ENCODE assay signal across 8 mouse cellular contexts in the genomic region with DNA sequence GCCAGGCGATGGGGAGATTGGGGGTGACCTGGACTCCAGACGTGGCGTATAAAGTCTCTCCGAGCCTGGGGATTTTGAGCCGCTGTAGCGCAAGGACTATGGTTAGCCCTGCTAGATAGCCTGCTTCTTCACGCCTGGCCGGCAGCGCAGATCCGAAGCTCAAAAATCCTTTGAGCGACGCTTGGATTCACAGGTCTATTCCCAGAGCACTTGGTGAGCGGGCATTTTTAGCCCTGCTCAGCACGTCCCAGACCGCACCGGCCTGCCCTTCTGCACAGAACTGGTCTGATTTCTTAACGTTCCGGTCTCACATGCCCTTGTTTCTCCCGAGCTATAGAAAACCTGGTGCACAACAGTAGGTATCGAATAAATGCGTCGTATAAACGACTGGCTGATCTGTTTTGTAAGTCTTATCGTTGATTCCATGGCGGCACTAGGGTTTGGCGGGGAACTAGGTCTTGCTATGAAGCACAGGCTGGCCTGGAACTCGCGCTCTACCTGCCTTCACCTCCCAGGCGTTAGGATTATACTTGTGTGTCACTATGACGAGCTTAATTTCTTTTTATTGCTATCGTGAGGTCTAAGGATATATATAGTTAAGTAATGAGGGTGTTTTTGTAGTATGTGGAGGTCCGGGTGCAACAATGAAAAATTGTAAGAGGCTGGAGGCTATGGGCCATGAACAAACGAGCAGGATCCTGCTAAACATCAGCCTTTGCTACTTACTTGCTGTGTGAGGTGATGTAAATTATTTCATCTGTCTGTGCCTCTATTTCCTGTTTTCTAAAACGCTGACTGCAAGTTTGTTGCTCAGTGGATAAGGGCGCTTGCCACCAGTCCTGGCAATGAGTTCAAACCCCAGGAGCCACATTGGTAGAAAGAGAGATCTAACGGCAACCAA. TPM values are rescaled to one million over a fixed set of nuclear protein-coding genes. Genes with fewer than 3 reads are reported as not detected.
A peak's percentile ranks its signal among the peaks of the same experiment; 100 is the strongest.
DNase-seq lines count a peak whose midpoint lies in the region; ATAC-seq and TF ChIP-seq lines count a peak whose summit lies in the region.

No protein-coding gene starts in this region.

- no peak for DNase-seq in heart, postnatal 14 days
- DNase-seq in hindbrain, postnatal 0 days (ENCODE audit: low spot score), result peak; percentile 43
- DNase-seq in lung, postnatal 14 days, result peak; percentile 17
- DNase-seq in layer of hippocampus, adult 9-10 months (ENCODE audit: low spot score), result no peak
- no peak for DNase-seq in frontal cortex, postnatal 10 days (ENCODE audit: low spot score in 2 of 2)

- no peaks in the 10 kb centered on the region for H3K9me3 ChIP-seq in heart, embryonic 15.5 days (replicated peaks)
- H3K9me3 ChIP-seq in E14TG2a.4 (ENCODE audit: low read length), result no peaks in the 10 kb centered on the region
- no peaks in the 10 kb centered on the region for H3K9me3 ChIP-seq in hindbrain, postnatal 0 days (ENCODE audit: low read length)

- H3K27me3 ChIP-seq in heart, embryonic 15.5 days, result no peaks in the 10 kb centered on the region
- no peaks in the 10 kb centered on the region for H3K27me3 ChIP-seq in E14TG2a.4 (ENCODE audit: insufficient read depth, low read length)
- H3K27me3 ChIP-seq in hindbrain, postnatal 0 days (ENCODE audit: insufficient read depth, low read length), result no peaks in the 10 kb centered on the region

- 7% methylated on average over 36 of the region's 36 CpGs for WGBS in heart, embryonic 15.5 days
- WGBS in hindbrain, postnatal 0 days, result 7% methylated on average over 36 of the region's 36 CpGs

- H3K36me3 ChIP-seq in heart, embryonic 15.5 days, result no peaks in the 10 kb centered on the region
- H3K36me3 ChIP-seq in E14TG2a.4 (ENCODE audit: insufficient read depth, low read length), result peaks cover 16% of the 10 kb centered on the region; the same call in 1 of the 2 replicates
- no peaks in the 10 kb centered on the region for H3K36me3 ChIP-seq in hindbrain, postnatal 0 days (ENCODE audit: insufficient read depth, low read length)

- intact Hi-C loops in heart, postnatal 14 days (cut with DNase I), result loop anchor here (5.0 kb wide), 1 partner anchor 117 kb away; no protein-coding TSS in a partner anchor

- no peak for TF ChIP-seq CTCF in E14TG2a.4 (conservative IDR thresholded peaks at IDR 0.05; ENCODE audit: low read length)
- no peak for TF ChIP-seq CTCF in cortical plate, adult 2 months (IDR thresholded peaks at IDR 0.05; ENCODE audit: extremely low read depth, insufficient read depth, low read length)
- TF ChIP-seq CTCF in hindbrain, postnatal 0 days (IDR thresholded peaks at IDR 0.05; ENCODE audit: low read depth), result no peak

- TF ChIP-seq POLR2A in cortical plate, adult 2 months (IDR thresholded peaks at IDR 0.05; ENCODE audit: extremely low read depth, insufficient read depth, low read length), result no peak

- peak overlapping the region; percentile 95 for H3K4me2 ChIP-seq in heart, embryonic 15.5 days
- peak overlapping the region; percentile 91 for H3K4me2 ChIP-seq in hindbrain, postnatal 0 days (ENCODE audit: low read depth, low read length)

- H3K4me3 ChIP-seq in heart, embryonic 15.5 days, result peak overlapping the region; percentile 92
- peak overlapping the region; percentile 94 for H3K4me3 ChIP-seq in E14TG2a.4 (replicated peaks; ENCODE audit: low read length)
- peak overlapping the region; percentile 66 for H3K4me3 ChIP-seq in cortical plate, adult 2 months (ENCODE audit: insufficient read depth, low read length)
- peak overlapping the region; percentile 72 for H3K4me3 ChIP-seq in hindbrain, postnatal 0 days (ENCODE audit: low read length)

- peaks cover 53% of the 10 kb centered on the region for H3K4me1 ChIP-seq in heart, embryonic 15.5 days (replicated peaks)
- peaks cover 70% of the 10 kb centered on the region for H3K4me1 ChIP-seq in E14TG2a.4 (replicated peaks; ENCODE audit: low read depth, low read length)
- peaks cover 6% of the 10 kb centered on the region for H3K4me1 ChIP-seq in cortical plate, adult 2 months (ENCODE audit: control insufficient read depth, insufficient read depth, low read length)
- H3K4me1 ChIP-seq in hindbrain, postnatal 0 days (ENCODE audit: insufficient read depth, low read length), result peaks cover 25% of the 10 kb centered on the region

- no peak for ATAC-seq in heart, embryonic 15.5 days (replicated peaks; ENCODE audit: insufficient number of reproducible peaks, insufficient read depth, low FRiP score, low read depth)
- ATAC-seq in hindbrain, postnatal 0 days, result no peak

- H3K27ac ChIP-seq in heart, embryonic 15.5 days, result peak overlapping the region; percentile 95
- H3K27ac ChIP-seq in cortical plate, adult 2 months (ENCODE audit: insufficient read depth, low read length), result peak overlapping the region; percentile 26; the same call in 1 of the 2 replicates
- H3K27ac ChIP-seq in hindbrain, postnatal 0 days, result peak overlapping the region; percentile 98

- H3K9ac ChIP-seq in heart, embryonic 15.5 days, result peak overlapping the region; percentile 79
- peak overlapping the region; percentile 95 for H3K9ac ChIP-seq in hindbrain, postnatal 0 days (replicated peaks; ENCODE audit: low read length)

RNA-seq across cellular contexts. Expression of gene Bicra, which starts 1.2 kb away (rescaled TPM):
- 3.5 and 5.7 TPM in 2 replicates for polyA plus RNA-seq in heart, embryonic 15.5 days (2015; fragmentation: Nextera tagmentation; extraction: Ambion mirVana)
- total RNA-seq in heart, postnatal 14 days (2021), result 1 to 10 TPM; 9.1 to 9.7 TPM
- polyA plus RNA-seq in cortical plate, adult 2 months (2012; rRNA removed), result 7.8 and 8.5 TPM in 2 replicates
- 6.2 and 8.5 TPM in 2 replicates for total RNA-seq in hindbrain, postnatal 0 days (2014; rRNA removed)
- 3.4 and 3.8 TPM in 2 replicates for polyA plus RNA-seq in hindbrain, postnatal 0 days (2015; fragmentation: Nextera tagmentation; extraction: Ambion mirVana)

RNA-seq across cellular contexts. Expression of gene Zfp541, which starts 12.7 kb away (rescaled TPM):
- polyA plus RNA-seq in heart, embryonic 15.5 days (2015; fragmentation: Nextera tagmentation; extraction: Ambion mirVana), result not detected in 2 replicates
- total RNA-seq in heart, postnatal 14 days (2021), result not detected
- 0.45 and 0.52 TPM in 2 replicates for polyA plus RNA-seq in cortical plate, adult 2 months (2012; rRNA removed)
- 0.31 and 0.72 TPM in 2 replicates for total RNA-seq in hindbrain, postnatal 0 days (2014; rRNA removed)
- 0.15 and 0.24 TPM in 2 replicates for polyA plus RNA-seq in hindbrain, postnatal 0 days (2015; fragmentation: Nextera tagmentation; extraction: Ambion mirVana)

RNA-seq across cellular contexts. Expression of gene Napa, which starts 49.3 kb away (rescaled TPM):
- polyA plus RNA-seq in heart, embryonic 15.5 days (2015; fragmentation: Nextera tagmentation; extraction: Ambion mirVana), result 130 and 161 TPM in 2 replicates
- total RNA-seq in heart, postnatal 14 days (2021), result 10 to 100 TPM; 86.1 to 99.9 TPM
- polyA plus RNA-seq in cortical plate, adult 2 months (2012; rRNA removed), result 436 and 444 TPM in 2 replicates
- total RNA-seq in hindbrain, postnatal 0 days (2014; rRNA removed), result 413 and 441 TPM in 2 replicates
- 253 and 256 TPM in 2 replicates for polyA plus RNA-seq in hindbrain, postnatal 0 days (2015; fragmentation: Nextera tagmentation; extraction: Ambion mirVana)

Comparison
In these comparisons a context has a peak if more than half of its experiments do, and no peak if none do; other contexts are left out.
1. H3K27ac ChIP-seq: peak in every context shown above with its lines; median percentile 98 in hindbrain, postnatal 0 days; 95 in heart, embryonic 15.5 days; 26 in cortical plate, adult 2 months.
2. DNase-seq: peak in hindbrain, postnatal 0 days (single experiment) and lung, postnatal 14 days (single experiment); none in heart, postnatal 14 days (0 of 2), layer of hippocampus, adult 9-10 months (single experiment) and frontal cortex, postnatal 10 days (0 of 2).
3. Peak in every context shown above with its lines, with median percentiles within 50 percentile points of each other: H3K4me3 ChIP-seq.